Mouse (Mus musculus) small intestine, adult 2 months (tissue): ENCODE measurements around the gene Pdlim5. TPM values are rescaled to one million over a fixed set of nuclear protein-coding genes. Genes with fewer than 3 reads are reported as not detected.
A peak's percentile ranks its signal among the peaks of the same experiment; 100 is the strongest.

Experiments
- H3K27ac ChIP-seq: fragments of 200-500 bp; 2 replicates; pipeline ENCODE4 v1.5.1; 2012; ENCODE audit warnings: low read depth, low read length, control low read depth, inconsistent platforms; ENCODE audit not compliant: insufficient read depth
- H3K27me3 ChIP-seq: fragments of 200-500 bp; 2 replicates; pipeline ENCODE4 v1.6.1; 2012; ENCODE audit warnings: mild to moderate bottlenecking, moderate library complexity, low read length, inconsistent platforms; ENCODE audit not compliant: control insufficient read depth, insufficient read depth
- H3K36me3 ChIP-seq: fragments of 200-500 bp; 2 replicates; pipeline ENCODE4 v1.6.1; 2012; ENCODE audit warnings: mild to moderate bottlenecking, low read length, control low read depth, inconsistent platforms; ENCODE audit not compliant: control insufficient read depth, insufficient read depth
- H3K4me1 ChIP-seq: fragments of 200-500 bp; 2 replicates; pipeline ENCODE4 v1.6.1; 2012; ENCODE audit warnings: low read length, inconsistent platforms, mixed read lengths; ENCODE audit not compliant: control insufficient read depth, insufficient read depth, insufficient read length
- H3K4me3 ChIP-seq: fragments of 200-500 bp; 2 replicates; pipeline ENCODE4 v1.5.1; 2012; ENCODE audit warnings: low read depth, mild to moderate bottlenecking, control low read depth, inconsistent platforms, low read length, moderate library complexity
- CTCF ChIP-seq: fragments of 200-500 bp; IDR thresholded peaks from 2 replicates; pipeline ENCODE4 v1.5.1; 2012; ENCODE audit warnings: low read depth, mild to moderate bottlenecking, control low read depth, inconsistent platforms, low read length, moderate library complexity, mixed read lengths; ENCODE audit not compliant: insufficient replicate concordance, insufficient read length; ENCODE audit errors: extremely low read depth
- POLR2A ChIP-seq: fragments of 200-500 bp; IDR thresholded peaks from 2 replicates; pipeline ENCODE4 v1.6.1; 2012; ENCODE audit warnings: low read depth, mild to moderate bottlenecking, control low read depth, inconsistent platforms, low read length, moderate library complexity
- WGBS: fragments of 180-500 bp; shearing (Covaris S2); methylation state at CpG from one replicate; pipeline ENCODE4 v1.1.7; 2018; 5-methylcytosine and 5-hydroxymethylcytosine counted together
- polyA plus RNA-seq: library from polyadenylated mRNA; depleted of rRNA; stranded (reverse); fragments of >200 nt; gene quantifications from 2 replicates; pipeline ENCODE4 v1.2.3, GENCODE M21; 2012

Pdlim5 gene
- polyA plus RNA-seq, 1 experiment = 63.1 TPM

DNA sequence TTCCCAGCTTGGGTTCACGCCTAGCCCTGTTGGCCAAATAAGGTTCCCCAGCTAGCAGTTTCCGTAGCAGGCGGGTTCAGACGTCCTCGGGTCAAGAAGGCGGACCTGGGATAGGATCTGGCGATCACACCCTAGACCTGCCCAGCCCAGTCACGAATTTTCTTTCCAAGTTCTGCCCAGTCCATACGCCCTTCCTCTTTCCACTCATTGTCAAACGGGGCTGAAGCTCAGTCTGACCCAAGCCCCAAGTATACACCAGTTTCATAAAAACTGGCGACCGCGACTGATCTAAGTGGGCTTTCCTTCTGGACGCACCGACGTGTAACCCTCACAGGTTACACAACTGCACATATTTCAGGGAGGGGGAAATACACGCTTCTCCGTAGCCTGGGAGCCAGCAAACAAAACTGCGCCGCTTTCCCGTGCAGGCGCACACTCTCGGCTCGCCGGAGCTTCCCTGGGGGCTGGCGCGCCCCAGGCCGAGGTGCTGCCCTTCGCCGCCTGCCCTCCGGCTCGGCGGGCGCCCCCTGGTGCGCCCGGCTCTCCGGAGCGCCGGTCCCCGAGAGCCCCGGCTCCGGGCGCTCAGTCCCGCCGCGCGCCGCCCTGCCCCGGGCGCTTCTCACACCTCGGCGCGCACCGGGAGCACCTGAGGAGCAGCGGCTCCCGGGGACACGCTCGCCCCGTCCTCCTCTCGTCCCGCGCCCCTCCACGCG lies 544 bp downstream of the Pdlim5 start:
- peak overlapping the region; percentile 72 for H3K4me3 ChIP-seq
- peak; percentile 71; the same call in 1 of the 2 replicates for TF ChIP-seq POLR2A
- 0 out of 2 replicates have a peak, but pooled peaks have one; percentile 9 for TF ChIP-seq CTCF
- H3K27ac ChIP-seq = peak overlapping the region; percentile 97
- H3K27me3 ChIP-seq = no peaks in the 10 kb centered on the region
- peaks cover 6% of the 10 kb centered on the region for H3K36me3 ChIP-seq
- under 1% methylated on average over 64 of the region's 64 CpGs for WGBS
- H3K4me1 ChIP-seq = no peaks in the 10 kb centered on the region; the same call in 1 of the 2 replicates

DNA sequence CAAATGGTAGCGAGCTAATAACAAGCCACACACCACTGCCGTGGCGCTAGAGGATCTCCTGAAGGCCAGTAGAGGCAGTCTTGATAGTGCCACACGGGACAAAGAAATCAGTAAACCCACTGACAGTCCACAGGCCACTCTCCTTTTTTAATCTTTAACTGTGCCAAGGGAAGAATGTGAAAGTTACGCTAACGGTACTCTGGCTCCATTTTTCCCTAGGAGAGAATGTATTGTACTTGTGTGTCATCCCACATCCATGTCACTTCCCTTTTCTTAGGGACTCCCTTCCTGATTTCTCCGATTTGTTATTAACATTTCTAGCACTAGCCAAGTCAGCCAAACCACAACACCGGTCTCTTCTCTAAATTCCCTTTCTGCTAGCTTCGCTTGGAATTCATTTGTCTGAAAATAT lies 1.5 kb downstream of the Pdlim5 start:
- H3K36me3 ChIP-seq = peaks cover 10% of the 10 kb centered on the region
- no peaks in the 10 kb centered on the region for H3K27me3 ChIP-seq
- no peak overlapping the region; the same call in 1 of the 2 replicates for H3K4me3 ChIP-seq
- H3K4me1 ChIP-seq = no peaks in the 10 kb centered on the region; the same call in 1 of the 2 replicates
- H3K27ac ChIP-seq = peak overlapping the region; percentile 97
- TF ChIP-seq POLR2A (no peak), CTCF (no peak)
- 6% methylated on average over 9 of the region's 9 CpGs for WGBS

DNA sequence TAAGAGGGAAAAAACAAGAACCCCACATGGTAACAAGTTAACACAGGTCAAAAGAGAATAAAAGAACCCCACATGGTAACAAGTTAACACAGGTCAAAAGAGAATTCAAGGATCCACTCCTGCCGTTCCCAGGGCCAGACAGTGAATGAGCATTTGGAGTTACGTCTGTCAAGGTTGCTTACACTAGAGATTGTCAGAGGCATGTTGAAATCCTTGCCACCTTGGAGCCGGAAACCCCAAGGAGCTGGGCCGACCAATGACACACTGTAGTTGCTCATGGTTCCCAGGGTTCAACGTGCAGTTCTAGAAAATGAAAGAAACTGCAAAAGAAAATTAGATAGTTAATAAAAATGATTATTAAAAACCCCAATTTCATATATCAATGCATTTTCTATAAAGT lies 4.0 kb downstream of the Pdlim5 start:
- H3K27ac ChIP-seq = no peak overlapping the region
- TF ChIP-seq POLR2A = no peak
- no peak for TF ChIP-seq CTCF
- WGBS = 83% methylated on average over 5 of the region's 5 CpGs
- peaks cover 12% of the 10 kb centered on the region for H3K36me3 ChIP-seq
- H3K4me1 ChIP-seq = peaks cover 11% of the 10 kb centered on the region; the same call in 1 of the 2 replicates
- H3K4me3 ChIP-seq = no peak overlapping the region
- H3K27me3 ChIP-seq = no peaks in the 10 kb centered on the region

DNA sequence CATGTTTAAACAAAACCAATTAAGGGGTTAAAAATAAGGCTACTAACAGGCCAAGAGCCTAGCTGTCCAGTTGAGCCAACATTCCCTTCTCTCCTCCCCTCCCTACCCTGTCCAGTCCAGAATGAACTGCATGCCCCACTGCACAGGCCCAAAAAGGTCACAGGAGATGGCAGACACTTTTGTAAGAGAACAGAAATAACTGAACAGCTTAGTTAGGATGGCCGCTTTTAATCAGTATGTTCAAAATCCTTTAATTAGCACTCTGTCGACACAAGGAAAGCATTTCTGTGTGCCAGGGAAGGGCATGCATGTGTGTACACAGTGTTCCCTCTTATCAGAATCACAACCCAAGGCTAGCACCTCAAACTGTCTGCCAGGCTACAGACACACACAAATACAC lies 5.2 kb downstream of the Pdlim5 start:
- Histone ChIP-seq H3K27ac (no peak overlapping the region), H3K4me3 (no peak overlapping the region), H3K36me3 (peaks cover 12% of the 10 kb centered on the region), H3K27me3 (no peaks in the 10 kb centered on the region), H3K4me1 (peaks cover 12% of the 10 kb centered on the region; the same call in 1 of the 2 replicates)
- 48% methylated on average over 2 of the region's 2 CpGs for WGBS
- no peak for TF ChIP-seq CTCF
- TF ChIP-seq POLR2A = no peak

DNA sequence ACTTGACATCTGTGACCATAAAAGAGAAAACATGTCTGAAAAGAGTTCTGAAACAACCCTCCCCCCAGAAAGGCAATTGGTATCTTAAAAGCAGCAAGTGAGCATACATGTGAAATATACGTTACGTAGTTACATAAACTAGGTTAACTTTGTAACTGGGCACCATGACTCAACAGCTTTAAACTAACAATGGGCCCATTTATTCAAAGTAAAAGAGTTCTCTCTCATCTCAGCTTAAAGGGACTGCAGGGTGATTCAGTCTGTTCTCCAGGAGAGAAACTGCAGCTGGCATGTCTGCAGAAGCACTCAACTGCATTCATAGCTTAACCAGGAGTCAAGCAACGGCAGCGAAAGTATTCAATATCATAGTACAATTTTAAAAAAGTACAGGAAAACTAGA lies 7.3 kb downstream of the Pdlim5 start:
- WGBS = 81% methylated on average over 4 of the region's 4 CpGs
- Histone ChIP-seq H3K27ac (no peak overlapping the region), H3K27me3 (no peaks in the 10 kb centered on the region), H3K36me3 (peaks cover 15% of the 10 kb centered on the region), H3K4me1 (peaks cover 15% of the 10 kb centered on the region; the same call in 1 of the 2 replicates), H3K4me3 (no peak overlapping the region)
- TF ChIP-seq CTCF = no peak
- no peak for TF ChIP-seq POLR2A

DNA sequence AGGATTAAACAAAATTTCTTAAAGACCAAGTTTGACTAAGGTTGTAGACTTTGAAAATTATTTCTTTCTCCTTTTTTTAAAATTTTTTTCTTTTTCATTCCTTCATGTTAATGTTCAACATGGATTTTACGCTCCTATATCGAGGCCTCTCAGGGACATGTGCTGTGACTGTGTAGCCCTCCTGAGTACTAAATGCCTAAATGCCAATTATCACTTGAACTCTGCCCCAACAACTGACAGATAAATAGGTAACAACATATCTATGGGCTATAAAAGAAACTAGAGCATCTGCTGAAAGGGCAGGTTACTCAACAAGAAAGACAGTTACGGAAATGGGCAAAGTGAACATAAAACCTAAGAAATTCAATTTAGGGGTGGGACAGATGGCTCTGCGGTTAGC lies 9.0 kb downstream of the Pdlim5 start:
- H3K27ac ChIP-seq = peak overlapping the region; percentile 62; the same call in 1 of the 2 replicates
- TF ChIP-seq CTCF (no peak), POLR2A (no peak)
- peaks cover 15% of the 10 kb centered on the region; the same call in 1 of the 2 replicates for H3K4me1 ChIP-seq

DNA sequence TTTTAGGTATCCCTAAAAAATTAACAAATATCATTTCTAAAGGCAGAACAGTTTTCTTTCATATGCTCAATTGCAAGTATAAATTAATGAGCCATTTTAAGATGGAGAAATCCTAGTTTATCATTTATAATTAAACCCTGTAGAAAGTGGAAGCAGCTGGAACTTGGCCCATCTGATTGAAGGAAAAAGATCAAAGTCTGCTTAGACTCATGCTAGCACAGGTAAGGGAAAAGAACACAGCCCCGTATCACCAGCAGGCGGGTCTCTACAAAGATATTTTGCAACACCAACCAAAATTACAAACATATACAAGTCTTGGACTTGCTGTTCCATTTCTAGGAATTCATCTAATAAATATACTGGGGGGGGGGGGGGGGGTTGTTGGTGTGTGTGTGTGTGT lies 9.8 kb downstream of the Pdlim5 start:
- no peak overlapping the region for H3K27ac ChIP-seq
- peaks cover 15% of the 10 kb centered on the region; the same call in 1 of the 2 replicates for H3K4me1 ChIP-seq
- TF ChIP-seq CTCF (no peak), POLR2A (no peak)
- H3K36me3 ChIP-seq = peaks cover 11% of the 10 kb centered on the region
- no peaks in the 10 kb centered on the region for H3K27me3 ChIP-seq
- WGBS = 23% methylated on average over 2 of the region's 2 CpGs
- H3K4me3 ChIP-seq = no peak overlapping the region

More for the DNA sequence above, 9.0 kb downstream of the Pdlim5 start:
- WGBS = 45% methylated on average over 4 of the region's 4 CpGs
- Histone ChIP-seq H3K27me3 (no peaks in the 10 kb centered on the region), H3K4me3 (no peak overlapping the region), H3K36me3 (peaks cover 15% of the 10 kb centered on the region)

DNA sequence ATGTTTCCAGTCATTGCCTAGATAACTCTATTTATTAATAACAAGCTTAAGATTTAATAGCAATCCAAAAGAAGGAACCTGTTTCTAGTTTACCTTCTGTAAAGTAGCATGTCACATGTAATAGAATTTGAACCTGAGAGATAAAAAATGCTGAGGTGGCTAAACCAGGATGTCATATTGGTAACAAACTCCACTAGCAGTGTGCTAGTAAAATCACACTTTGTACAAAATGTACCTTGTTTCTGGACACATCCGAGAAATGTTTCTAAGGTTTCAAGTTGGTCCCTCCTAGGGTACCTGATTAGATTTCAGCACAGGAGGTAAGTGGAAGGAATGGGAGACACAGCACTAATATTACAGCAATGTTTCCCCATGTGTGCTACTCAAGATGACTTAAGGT lies 18.9 kb downstream of the Pdlim5 start:
- Histone ChIP-seq H3K4me1 (no peaks in the 10 kb centered on the region), H3K36me3 (peaks cover 7% of the 10 kb centered on the region; the same call in 1 of the 2 replicates), H3K27me3 (no peaks in the 10 kb centered on the region), H3K4me3 (no peak overlapping the region), H3K27ac (no peak overlapping the region)
- no peak for TF ChIP-seq POLR2A
- TF ChIP-seq CTCF = no peak
- 69% methylated on average over 1 of the region's 1 CpGs for WGBS
